Mouse (Mus musculus): ENCODE measurements around the gene Rnf114. TPM values are rescaled to one million over a fixed set of nuclear protein-coding genes. Genes with fewer than 3 reads are reported as not detected.

The Rnf114 gene
- polyA plus RNA-seq, 1 experiment: 14.3 TPM

DNA sequence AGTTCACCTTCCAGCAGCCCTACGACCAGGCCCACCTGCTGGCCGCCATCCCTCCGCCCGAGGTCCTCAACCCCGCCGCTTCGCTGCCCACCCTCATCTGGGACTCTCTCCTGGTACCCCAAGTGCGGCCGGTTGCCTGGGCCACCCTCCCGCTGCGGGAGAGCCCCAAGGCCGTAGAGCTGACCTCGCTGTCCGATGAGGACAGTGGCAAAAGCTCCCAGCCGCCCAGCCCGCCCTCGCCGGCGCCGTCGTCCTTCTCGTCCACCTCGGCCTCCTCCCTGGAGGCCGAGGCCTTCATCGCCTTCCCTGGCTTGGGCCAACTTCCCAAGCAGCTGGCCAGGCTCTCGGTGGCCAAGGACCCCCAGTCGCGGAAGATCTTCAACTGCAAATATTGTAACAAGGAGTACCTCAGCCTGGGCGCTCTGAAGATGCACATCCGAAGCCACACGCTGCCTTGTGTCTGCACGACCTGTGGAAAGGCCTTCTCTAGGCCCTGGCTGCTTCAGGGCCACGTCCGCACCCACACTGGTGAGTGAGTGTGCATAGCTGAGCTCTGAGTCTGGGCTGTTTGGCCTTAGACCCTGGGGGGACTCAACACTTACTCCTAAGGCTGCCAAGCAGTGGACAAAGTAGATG, 46.3 kb downstream of the Rnf114 start:
- no peak for TF ChIP-seq GATA1 (IDR thresholded peaks at IDR 0.05; ENCODE audit: low read length)

DNA sequence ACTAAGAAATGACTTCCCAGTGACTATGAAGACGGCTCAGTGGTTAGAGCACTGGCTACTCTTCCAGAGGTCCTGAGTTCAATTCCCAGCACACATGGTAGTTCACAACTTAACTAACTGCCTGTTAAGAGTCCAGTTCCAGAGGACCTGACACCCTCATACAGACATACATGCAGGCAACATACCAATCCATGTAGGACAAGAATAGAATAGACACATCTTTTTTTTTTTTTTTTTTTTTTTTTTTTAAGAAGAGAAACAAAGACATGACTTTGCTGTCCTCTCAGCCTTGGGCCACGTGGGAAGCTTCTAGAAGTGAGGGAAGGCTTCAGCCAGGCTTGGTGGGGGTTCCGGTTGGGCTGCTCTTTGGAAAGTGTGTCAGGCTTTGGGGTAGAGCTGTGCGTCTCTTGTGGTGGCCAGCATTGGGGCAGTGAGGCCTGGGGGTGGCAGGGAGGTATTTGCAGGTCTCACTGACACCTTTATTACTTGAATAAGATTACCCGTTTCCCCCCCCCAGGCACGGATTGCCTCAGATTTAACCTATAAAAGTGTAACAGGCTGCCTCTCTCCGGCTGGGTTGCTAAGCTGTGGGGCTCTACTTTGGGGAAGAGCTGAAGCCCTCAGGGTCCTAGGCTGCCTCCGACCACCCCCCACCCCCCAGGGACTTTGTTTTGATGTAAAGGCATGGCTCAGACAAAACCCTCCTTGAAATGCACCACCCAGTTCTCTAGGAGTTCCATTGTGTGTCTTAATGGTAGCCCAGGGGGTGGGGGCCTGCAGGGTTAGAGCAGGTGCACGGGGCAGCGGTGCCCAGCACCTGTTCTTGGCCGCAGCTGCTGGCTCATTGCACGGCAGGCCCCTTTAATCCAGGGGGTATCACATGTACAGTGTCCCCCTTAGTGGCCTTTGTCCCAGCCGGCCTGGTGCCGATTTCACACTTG, 47.4 kb downstream of the Rnf114 start:
- TF ChIP-seq GATA1 (IDR thresholded peaks at IDR 0.05; ENCODE audit: low read length): no peak

DNA sequence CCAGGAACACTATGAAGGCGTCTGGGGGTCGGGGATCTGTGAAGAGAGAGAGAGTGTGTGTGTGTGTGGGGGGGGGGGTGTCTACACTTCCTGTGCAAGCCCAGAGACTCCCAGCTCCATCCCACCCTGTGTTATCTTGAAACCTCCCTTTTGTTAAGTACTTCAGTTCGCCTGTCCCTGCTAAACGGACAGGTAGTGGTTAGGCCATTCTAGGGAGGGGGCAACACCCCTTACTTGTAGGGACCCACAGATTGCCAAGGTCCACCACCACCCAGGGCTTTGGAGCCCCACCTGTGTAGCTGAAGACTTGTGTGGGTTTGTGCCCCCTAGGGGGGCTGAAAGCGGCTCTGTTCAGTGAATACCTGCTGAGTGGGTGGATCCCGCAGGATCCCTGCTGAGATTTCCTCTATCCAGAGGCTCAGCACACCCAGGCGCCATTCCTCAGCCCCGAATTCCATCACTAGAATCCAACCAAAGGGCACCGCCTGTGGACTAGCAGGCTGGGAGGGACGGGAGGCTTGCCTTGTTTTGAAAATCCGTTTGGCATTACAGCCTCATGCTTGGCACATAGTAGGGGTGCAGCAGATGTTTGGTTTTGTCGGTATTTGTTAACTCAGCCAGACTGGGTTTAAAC, 48.1 kb downstream of the Rnf114 start:
- no peak for TF ChIP-seq GATA1 (IDR thresholded peaks at IDR 0.05; ENCODE audit: low read length)

DNA sequence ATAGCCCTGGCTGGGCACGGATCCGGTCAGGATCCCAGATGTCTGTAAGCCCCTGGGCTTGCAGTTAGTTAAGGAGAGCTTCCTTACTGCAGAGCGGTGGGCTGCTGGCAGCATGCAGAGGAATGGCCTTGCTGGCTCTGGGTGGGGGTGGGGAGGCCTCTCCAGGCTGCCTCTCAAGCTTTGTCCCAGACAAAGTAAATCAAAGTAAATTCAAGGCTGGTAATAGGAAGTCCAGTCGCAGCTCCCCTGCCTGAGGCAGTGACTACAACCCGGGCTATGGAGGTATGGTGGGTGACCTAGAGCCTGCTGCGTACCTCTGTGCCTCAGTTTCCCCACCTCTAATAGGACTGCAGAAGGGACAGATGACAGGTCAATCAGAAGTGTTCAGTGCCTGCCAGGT, 48.9 kb downstream of the Rnf114 start:
- TF ChIP-seq GATA1 (IDR thresholded peaks at IDR 0.05; ENCODE audit: low read length): no peak

DNA sequence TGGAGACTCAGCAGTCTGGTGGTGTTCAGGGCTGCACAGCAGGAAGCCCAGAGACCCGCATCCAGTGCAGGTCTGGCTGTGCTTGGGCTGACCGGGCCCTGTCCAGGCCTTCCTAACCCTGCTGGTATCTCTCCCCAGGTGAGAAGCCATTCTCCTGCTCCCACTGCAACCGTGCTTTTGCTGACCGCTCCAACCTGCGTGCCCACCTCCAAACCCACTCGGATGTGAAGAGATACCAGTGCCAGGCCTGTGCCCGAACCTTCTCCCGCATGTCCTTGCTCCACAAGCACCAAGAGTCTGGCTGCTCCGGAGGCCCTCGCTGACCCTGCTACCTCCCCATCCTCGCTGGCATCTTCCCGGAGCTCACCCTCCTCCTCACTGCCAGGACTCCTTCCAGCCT, 49.3 kb downstream of the Rnf114 start:
- TF ChIP-seq GATA1 (IDR thresholded peaks at IDR 0.05; ENCODE audit: low read length): no peak

DNA sequence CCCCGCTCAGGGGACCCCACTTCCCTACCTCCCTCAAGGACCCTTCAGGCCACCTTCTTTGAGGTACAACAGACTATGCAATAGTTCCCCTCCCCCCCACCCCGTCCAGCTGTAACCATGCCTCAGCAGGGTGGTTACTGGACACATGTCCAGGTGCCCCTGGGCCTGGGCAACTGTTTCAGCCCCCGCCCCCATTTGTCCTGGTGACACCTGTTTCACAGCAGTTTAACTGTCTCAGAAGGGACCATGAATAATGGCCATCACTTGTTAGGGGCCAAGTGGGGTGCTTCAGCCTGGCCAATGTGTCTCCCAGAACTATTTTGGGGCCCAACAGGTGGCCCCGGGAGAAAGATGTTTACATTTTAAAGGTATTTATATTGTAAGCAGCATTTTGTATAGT, 49.9 kb downstream of the Rnf114 start:
- no peak for TF ChIP-seq GATA1 (IDR thresholded peaks at IDR 0.05; ENCODE audit: low read length)

DNA sequence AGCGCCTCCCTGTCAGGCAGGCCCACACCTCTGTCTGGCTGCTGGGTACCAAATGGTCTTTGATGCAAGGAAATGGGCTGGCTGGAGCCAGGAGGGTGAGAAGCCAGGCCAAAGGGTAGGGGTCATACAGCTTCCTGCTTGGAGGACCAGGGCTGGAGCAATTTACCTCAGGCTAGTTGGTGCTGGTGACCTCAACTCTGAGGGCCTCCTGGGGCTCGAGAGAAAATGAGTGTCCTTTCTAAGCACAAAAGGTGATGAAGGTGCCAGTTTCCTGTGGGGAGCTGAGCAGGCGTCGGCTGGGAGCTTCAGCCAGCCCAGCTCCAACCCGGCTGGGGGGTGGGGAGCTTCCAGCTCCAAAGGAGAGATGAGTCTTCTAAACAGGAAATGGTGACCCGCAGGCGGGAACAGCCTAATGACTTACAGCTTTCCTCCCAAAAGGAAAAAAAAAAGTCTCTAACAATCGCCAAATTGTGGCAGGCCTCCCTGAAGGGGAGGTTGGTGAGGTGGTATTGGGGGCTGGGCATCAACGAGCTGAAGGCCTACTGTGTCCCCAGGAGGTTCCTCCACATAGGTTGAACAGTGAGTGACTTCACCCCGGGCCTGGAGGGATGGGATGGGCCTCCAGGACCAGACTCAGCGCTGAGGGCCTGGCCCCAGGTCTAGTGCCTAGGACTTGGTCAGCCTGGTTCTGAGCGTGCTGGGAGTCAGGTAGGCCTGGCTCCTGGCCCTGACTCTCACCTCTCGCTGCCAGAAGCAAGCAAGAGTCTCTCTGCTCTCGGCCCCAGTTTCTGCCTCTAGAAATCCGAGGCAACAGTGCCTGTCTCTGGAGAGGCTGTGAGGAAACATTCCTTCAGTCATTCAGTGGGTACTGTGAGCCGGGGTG, 50.9 kb downstream of the Rnf114 start:
- no peak for TF ChIP-seq GATA1 (IDR thresholded peaks at IDR 0.05; ENCODE audit: low read length)

DNA sequence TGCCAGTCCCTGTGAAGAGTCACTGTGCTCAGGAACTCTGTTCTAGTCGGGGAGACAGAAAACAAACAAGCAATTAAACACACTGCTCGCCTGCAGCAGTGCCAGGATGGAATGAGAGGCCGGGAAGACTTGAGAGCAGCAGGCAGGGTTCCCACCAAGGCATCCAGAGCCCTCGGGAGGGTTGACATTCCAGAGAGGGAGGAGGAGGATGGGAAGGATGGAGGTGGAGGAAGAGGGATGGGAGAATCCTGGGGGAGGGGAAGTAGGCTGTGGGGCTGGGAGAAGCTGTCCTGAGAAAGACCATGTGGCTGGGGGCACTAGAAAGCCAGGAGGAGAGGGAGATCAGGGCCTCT, 51.5 kb downstream of the Rnf114 start:
- TF ChIP-seq GATA1 (IDR thresholded peaks at IDR 0.05; ENCODE audit: low read length): no peak

DNA sequence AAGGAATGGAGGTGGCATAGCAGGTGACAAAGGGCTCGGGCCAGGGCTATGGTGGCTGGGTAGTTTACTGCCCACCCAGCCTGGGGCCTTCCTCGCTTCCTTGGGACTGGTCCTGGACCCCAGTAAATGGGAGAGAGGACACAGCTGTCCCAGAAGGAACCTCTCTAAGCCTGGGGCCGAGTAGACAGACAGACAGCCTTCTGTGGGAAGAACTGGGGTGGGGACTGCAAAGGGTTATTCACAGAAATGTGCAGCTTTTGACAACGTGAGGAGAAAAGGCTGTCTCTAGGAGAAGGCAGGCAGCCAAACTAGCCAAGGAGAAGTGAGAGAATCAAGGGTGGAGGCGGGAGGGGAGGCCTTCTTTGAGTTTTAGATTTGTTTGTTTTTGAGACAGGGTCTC, 52.0 kb downstream of the Rnf114 start:
- TF ChIP-seq GATA1 (IDR thresholded peaks at IDR 0.05; ENCODE audit: low read length): no peak

DNA sequence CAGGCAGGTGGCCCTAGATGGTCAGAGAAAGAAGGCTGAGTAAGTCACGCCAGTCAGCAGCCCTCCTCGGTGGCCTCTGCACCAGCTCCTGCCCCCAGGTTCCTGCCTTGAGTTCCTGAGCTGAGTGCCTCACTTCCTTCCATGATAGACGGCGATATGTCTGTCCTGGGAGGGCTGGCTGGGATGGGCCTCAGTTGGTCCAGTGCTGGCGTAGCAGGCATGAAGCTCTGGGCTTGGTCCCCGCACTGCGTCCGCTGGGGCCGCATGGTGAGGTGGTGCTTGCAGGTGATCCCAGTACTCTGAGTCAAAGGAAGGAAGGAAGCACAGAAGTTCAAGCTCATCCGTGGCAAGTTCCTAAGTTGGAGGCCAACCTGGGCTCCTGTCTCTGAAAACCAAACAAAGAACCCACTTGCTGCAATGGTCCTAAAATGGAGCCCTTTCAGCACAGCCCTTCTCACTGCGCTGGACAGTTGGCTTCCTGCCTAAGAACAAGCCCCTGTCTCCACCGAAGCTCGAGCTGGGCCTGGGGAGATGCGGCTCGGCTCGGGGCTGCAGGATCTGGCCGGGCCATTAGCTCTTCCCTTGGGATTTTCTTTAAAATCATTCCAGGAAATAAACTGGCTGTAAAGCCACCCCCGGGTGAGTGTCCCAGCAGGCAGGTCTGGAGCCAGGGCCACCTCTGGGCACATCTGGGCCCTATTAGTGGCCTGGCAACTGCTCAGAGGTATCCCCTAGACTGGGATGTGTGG, 54.2 kb downstream of the Rnf114 start:
- no peak for TF ChIP-seq GATA1 (IDR thresholded peaks at IDR 0.05; ENCODE audit: low read length)

DNA sequence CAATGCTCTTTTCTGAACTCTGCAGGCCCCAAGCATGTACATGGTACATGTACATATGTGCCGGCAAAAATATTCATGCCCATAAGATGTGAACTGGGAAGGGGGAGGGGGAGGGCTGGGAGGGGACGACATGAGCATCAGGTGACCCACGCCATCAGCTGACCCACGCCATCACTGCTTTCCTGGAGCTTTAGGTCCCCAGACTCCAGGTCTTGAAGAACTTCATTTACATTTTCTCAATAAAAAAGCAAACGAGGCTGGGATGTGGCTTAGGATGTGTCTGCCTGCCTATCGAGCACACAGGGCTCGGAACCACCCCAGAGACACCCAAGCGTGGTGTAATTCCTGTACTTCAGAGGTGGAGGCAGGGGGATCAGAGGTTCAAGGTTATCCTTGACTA, 55.0 kb downstream of the Rnf114 start:
- TF ChIP-seq GATA1 (IDR thresholded peaks at IDR 0.05; ENCODE audit: low read length): no peak

DNA sequence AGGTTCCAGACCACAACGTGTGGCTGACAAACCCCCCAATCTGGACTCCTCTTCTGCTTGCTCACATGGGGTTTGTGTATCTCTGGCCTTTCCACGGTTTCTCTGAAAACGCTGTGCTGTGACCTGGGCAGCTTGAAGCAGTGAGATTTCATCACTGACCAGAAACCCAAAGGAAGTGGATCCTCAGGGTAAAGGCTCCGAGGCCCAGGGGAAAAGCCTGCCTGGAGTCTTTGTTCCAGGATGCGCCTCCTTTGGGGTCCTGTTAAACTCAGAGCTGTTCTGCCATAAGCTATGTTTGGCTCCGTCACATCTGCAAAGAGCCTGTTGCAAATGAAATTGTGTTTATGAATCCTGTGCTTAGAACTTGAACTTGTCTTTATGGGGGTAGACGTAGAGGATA, 56.5 kb downstream of the Rnf114 start:
- no peak for TF ChIP-seq GATA1 (IDR thresholded peaks at IDR 0.05; ENCODE audit: low read length)

DNA sequence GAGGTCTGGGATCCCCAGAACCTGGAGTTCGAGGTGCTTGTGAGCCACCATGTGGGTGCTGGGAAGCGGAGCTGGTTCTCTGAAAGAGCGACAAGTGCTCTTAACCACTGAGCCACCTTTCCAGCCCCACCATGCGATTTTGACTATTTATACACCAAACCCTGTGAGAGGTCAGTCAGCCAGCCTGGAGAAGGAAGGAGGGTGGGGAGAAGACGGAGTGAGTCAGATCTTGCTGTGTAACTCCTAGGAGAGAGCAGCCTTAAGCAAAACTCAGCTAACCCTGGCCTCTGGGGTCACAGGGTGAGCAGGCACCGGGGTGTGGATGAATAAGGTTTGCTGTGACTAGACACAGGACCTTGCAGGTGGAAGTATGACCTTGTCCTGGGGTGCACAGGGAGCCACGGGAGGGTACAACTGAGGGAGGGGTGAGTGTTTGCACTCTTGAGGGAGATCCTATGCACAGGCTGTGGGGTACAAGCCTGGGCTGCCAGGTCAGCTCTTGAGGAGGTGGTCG, 58.0 kb downstream of the Rnf114 start:
- no peak for TF ChIP-seq GATA1 (IDR thresholded peaks at IDR 0.05; ENCODE audit: low read length)

DNA sequence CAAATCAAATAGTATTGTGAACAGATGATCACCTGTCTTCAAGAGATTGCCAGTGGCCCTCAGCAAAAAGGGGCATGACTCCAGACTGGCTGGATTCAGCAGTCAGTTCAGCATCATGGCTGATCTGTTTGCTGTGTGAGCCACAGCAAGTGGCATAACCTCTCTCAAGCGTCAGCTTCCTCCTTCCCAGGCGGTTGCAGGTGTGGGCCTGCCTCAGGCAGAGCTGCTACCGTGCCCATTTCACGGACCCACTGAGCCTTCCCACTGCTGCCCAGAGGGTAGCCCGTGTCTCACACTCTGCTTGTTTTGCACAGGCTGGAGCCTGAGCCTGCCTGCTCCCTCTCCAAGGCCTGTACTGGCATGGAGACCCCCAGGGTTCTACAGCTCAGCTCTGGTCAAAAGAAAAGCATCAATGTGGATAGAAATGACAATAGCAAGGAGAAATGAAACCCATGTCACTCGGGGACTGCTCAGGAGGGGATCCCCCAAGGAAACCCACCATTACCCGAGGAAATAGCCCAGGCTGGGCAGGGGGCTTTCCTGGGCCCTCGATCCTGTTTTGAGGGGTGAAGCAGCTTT, 59.0 kb downstream of the Rnf114 start:
- TF ChIP-seq GATA1 (IDR thresholded peaks at IDR 0.05; ENCODE audit: low read length): no peak
